Mouse (Mus musculus) bone marrow macrophage, adult 2 months (primary cell): ENCODE measurements at regions not wholly inside any gene's neighbourhood (a gene's known extent, or its start where the extent isn't known, plus 50 kb on each side); places are given as distances from the start of the nearest gene placed in this dataset.

Experiments
- H3K27ac ChIP-seq: 2 replicates; pipeline ENCODE4 v1.5.1; 2012; ENCODE audit warnings: low read depth, low read length; ENCODE audit not compliant: insufficient read depth
- H3K4me1 ChIP-seq: 2 replicates; pipeline ENCODE4 v1.6.1; 2012; ENCODE audit warnings: low read length; ENCODE audit not compliant: control insufficient read depth, insufficient read depth
- H3K4me3 ChIP-seq: 2 replicates; pipeline ENCODE4 v1.5.1; 2012; ENCODE audit warnings: mild to moderate bottlenecking, low read length, moderate library complexity; ENCODE audit not compliant: insufficient read depth
- CTCF ChIP-seq: IDR thresholded peaks from 2 replicates; pipeline ENCODE4 v1.5.1; 2012; ENCODE audit warnings: low read depth, mild to moderate bottlenecking, low read length, moderate library complexity
- POLR2A ChIP-seq: IDR thresholded peaks from 2 replicates; pipeline ENCODE4 v1.6.1; 2012; ENCODE audit warnings: mild to moderate bottlenecking, low read depth, low read length, borderline replicate concordance

DNA sequence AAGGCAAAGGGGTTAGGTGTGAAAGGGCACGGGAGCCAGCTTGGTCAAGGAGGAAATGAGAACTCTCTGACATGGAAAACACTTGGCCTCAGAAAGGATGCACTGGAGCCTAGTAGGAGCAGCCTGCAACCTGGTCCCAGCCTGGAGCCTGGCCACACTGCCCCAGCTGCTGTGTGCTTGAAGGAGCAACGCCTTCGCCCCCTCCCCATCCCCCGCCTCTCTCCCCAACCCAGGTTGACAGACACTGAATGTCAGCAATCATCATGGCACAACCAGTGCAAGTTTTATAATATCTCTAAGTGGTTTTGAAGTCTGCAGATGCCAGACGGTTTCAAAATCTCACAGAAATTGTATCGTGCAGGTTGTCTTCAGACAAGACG is 417.6 kb downstream of the Cmpk2 start:
- Histone ChIP-seq H3K27ac (no peak overlapping the region), H3K4me3 (no peak overlapping the region), H3K4me1 (no peaks in the 10 kb centered on the region)
- TF ChIP-seq CTCF (no peak), POLR2A (no peak)

DNA sequence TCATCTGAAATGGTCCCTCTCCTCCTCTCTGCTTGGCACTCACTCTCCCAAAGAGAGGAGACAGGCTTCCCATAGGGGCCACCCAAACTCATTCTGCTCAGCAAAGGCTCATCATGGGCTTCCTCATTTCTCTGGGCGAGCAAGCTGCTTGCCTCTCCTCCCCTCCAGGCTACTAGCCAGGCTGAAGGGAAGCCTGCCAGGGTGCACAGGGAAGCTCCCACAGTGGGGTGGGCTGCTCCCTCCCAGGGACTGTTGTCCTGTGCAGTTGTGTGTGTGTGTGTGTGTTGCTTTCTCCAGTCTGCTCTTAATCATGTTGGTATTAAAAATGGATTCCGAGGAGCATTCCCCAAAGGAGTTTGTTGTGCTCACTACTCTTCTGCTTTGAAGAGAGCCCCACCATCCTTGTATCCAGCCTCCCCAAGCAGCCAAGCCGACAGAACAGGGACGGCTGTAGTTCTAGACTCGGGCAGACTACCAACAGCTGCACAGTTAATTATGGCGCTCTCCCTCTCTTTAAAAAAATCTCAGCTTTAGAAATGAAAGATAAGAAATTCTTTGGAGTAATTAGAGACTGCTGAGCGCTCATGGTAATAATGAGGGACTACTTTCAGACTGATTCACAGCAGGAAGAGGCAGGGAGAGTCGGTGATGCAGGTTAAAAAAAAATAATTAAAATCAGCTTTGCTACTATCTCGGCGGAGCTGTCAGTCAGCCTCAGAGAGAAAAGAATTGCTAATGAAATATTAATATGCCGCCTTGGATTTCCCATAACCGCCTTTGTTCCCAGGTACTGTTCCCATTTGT is 417.0 kb downstream of the Cmpk2 start:
- TF ChIP-seq POLR2A (no peak), CTCF (no peak)
- Histone ChIP-seq H3K4me1 (no peaks in the 10 kb centered on the region), H3K4me3 (no peak overlapping the region), H3K27ac (no peak overlapping the region)

DNA sequence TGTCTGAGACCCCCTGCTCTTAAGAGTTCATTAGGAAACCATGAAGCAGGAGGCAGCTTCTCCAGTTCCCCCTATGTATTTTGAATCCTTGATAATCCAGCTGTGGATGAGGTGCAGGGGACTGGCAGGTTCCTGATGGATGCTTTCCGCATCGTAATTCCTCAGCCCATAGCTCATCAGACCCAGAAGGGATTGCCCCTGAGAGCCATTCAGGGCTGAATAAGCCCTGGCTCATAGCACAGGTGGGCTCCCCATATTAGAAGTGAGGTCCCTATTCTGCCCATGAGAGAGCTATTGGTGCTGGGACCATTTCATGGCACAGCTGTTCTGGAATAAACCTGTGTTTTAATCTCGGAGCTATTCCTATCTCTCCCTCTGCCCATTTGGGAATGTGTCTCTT is 416.1 kb downstream of the Cmpk2 start:
- no peak overlapping the region for H3K4me3 ChIP-seq
- H3K27ac ChIP-seq, result no peak overlapping the region
- TF ChIP-seq CTCF (no peak), POLR2A (no peak)
- H3K4me1 ChIP-seq, result no peaks in the 10 kb centered on the region

DNA sequence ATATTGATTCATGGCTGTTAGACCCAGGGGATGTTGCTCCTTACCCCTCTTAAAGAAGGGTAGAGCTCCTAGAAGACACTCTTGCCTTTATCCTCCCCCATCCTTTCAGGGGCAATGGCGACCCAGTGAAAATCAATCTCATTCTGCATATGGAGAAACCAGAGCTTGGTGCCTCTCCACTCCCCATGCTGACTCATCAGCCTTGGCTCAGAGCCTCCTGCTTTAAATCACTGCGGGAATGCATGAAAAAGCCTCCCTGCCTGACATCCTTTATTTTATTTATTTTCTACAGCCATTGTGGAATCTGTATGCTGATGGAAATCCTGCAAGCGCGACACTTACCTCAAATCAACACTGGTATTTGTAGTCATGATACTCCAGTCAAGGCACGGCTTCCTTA is 415.2 kb downstream of the Cmpk2 start:
- H3K27ac ChIP-seq, result no peak overlapping the region
- TF ChIP-seq POLR2A, result no peak
- no peak for TF ChIP-seq CTCF
- H3K4me1 ChIP-seq, result no peaks in the 10 kb centered on the region
- H3K4me3 ChIP-seq, result no peak overlapping the region

DNA sequence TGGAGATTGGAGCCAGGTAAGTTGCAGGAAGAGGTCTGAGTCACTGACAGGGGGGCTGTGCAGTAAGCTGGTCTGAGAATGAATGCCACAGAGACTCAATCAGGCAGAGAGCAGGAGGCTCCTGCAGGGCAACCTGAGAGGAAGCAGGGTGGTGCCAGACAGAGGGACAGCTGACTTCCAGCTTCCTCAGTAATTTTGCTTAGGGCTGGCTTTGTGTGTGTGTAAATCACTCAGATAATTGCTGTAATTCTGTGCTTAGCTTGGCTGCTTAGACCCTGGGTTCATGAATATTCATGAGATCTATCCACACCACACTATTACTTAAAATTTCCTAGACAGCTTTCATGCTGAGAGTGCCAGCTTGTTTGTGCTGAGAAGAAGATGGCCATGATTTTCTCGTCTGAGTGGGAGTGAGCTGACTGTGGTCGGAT is 408.7 kb downstream of the Cmpk2 start:
- TF ChIP-seq POLR2A, result no peak
- no peak for TF ChIP-seq CTCF

DNA sequence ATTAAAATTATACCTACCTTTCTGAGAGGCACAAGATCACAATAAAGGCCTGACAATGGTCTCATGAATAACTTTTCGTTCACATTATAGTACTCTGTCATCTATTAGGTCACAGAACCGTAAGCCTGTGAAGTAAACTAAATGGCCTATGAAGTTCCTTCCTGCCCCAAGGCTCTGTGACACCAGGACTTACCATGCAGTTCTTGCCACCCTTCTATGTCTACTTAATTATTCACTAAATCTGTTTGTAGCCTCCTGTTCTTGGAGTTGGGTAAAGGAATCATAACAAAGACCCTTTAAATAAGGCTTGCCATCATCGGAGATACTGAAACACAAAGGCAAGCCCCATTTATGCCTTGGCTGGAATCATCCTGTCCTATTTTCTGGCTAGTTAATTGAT is 408.3 kb downstream of the Cmpk2 start:
- Histone ChIP-seq H3K4me3 (no peak overlapping the region), H3K27ac (no peak overlapping the region), H3K4me1 (no peaks in the 10 kb centered on the region)
- TF ChIP-seq POLR2A (no peak), CTCF (no peak)

More for the DNA sequence above, 408.7 kb downstream of the Cmpk2 start:
- Histone ChIP-seq H3K27ac (no peak overlapping the region), H3K4me3 (no peak overlapping the region), H3K4me1 (no peaks in the 10 kb centered on the region)

DNA sequence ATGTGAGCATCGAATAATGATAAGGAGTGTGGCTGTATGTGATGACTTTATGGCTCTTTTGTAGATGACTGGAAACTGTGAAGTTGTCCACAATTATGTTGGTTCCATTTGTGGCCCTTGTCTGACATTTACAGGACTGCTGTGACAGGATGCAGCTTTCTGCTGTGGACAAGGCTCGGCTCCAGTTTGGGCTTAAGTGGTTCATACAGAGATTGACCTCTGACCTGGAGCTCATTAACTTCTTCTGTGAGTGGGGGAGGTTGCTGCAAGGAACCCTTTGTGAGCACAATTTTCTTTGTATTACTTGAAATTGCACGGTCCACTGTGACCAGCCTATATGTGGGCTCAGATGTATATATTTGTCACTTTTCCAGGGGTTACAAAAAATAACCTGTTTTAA is 403.5 kb downstream of the Cmpk2 start:
- H3K27ac ChIP-seq, result no peak overlapping the region
- no peaks in the 10 kb centered on the region for H3K4me1 ChIP-seq
- no peak for TF ChIP-seq CTCF
- TF ChIP-seq POLR2A, result no peak
- no peak overlapping the region for H3K4me3 ChIP-seq

DNA sequence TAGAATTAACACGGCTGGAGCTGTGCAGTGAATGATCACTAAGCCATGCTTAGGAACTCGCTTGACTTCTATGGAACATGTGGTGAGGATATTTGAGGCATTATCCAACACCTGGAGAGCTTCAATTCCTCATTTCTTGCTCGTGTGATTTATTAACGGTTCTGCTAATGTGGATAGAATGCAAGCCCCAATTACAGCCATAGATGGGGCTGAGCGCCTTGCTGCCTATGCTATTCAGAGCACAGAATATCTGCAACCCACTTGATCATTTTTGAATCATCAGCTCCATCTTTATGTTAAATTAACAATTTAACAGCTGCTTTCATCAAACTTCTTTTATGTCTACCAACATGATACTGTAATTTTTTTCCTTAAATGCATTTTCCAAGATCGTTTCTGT is 398.7 kb downstream of the Cmpk2 start:
- no peak overlapping the region for H3K4me3 ChIP-seq
- TF ChIP-seq POLR2A (no peak), CTCF (no peak)
- H3K4me1 ChIP-seq, result no peaks in the 10 kb centered on the region
- H3K27ac ChIP-seq, result no peak overlapping the region

DNA sequence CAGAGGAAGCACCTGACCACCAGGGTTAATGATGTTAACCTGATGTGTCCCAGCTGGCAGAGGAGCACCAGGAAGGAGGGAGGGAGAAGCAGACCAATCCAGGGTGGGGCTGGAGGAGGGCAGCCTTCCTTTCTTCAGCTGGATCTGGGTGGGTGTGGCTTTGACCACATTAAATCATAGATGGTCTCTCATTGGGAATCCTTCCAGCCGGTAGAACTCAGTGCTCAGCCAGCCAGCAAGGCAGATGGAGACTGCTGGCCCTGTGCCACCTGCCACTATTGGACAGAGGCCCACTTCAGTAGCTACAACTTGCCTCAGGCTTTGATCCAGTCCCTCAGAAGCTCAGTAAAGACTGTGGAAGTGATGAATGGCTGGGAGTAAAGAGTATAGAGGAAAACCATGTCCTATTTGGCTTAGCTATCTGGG is 386.1 kb downstream of the Cmpk2 start:
- TF ChIP-seq POLR2A, result no peak
- TF ChIP-seq CTCF, result no peak
- H3K27ac ChIP-seq, result no peak overlapping the region
- H3K4me3 ChIP-seq, result no peak overlapping the region
- H3K4me1 ChIP-seq, result no peaks in the 10 kb centered on the region

DNA sequence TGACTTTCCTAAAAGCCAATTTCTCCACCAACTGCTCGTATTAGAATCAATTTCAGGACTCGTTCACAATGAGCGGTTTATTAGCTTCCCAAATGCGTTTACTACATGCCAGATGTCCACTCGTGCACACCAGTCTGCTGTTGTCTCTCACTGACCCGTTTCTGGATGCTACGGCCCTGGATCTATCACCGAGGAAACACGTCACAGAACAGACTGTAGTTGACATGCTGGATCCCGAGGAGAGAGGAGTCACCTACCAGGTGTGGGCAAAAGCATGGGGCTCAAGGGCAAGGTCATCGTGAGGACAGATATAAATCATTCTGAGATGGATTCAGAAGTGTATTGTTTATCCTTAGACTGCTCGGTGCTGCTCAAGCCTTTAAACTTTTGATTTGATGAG is 375.9 kb downstream of the Cmpk2 start:
- no peak for TF ChIP-seq POLR2A
- no peak for TF ChIP-seq CTCF
- H3K4me3 ChIP-seq, result no peak overlapping the region
- H3K4me1 ChIP-seq, result no peaks in the 10 kb centered on the region
- H3K27ac ChIP-seq, result no peak overlapping the region

DNA sequence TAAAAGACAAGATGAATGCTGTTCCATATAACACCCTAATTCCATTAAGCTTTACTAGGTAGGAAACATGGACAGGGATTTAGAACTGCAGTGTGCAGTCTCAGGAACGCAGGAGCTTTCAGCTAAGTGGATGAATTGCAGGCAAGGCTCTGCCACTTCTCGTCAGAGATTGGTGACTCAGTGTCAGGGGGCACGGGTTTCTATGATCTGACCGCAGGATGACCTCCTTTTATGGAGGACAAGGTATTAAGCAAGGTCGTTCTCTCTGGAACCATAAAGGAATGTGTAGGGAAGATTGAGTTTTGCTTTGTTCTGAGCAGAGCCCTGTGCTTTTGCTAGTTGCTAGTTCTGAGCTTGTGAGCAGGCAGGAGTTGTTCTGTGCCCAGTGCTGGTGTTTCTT is 373.7 kb downstream of the Cmpk2 start:
- Histone ChIP-seq H3K4me1 (no peaks in the 10 kb centered on the region), H3K27ac (no peak overlapping the region), H3K4me3 (no peak overlapping the region)
- TF ChIP-seq POLR2A (no peak), CTCF (no peak)
